Mouse (Mus musculus): ENCODE measurements around the gene Prg4.

Prg4 gene

GRCm38 (mm10) chr1:150466132-150466531 is at the start of gene Prg4:
Gene Prg4 (minus strand): TSS chr1:150466165.
- peak in 1 of 2 experiments; percentile 15 for DNase-seq (ENCODE audit: low spot score in 2 of 2)

- no peak for DNase-seq (ENCODE audit: low spot score in 2 of 2)
Measured at GRCm38 (mm10) chr1:150513041-150513440, 47.1 kb upstream of the Prg4 start.

GRCm38 (mm10) chr1:150505794-150506193 is 39.8 kb upstream of the Prg4 start:
- DNase-seq (ENCODE audit: low spot score in 2 of 2), result no peak

GRCm38 (mm10) chr1:150503321-150503720 is 37.4 kb upstream of the Prg4 start:
- no peak for DNase-seq (ENCODE audit: low spot score in 2 of 2)

- DNase-seq (ENCODE audit: low spot score in 2 of 2), result no peak
Measured at GRCm38 (mm10) chr1:150498177-150498576, 32.2 kb upstream of the Prg4 start.

GRCm38 (mm10) chr1:150497690-150498089 is 31.7 kb upstream of the Prg4 start:
- no peak for DNase-seq (ENCODE audit: low spot score in 2 of 2)

- no peak for DNase-seq (ENCODE audit: low spot score in 2 of 2)
Measured at GRCm38 (mm10) chr1:150496626-150497302, 30.8 kb upstream of the Prg4 start.

- DNase-seq (ENCODE audit: low spot score in 2 of 2), result no peak
Measured at GRCm38 (mm10) chr1:150489148-150489547, 23.2 kb upstream of the Prg4 start.

- DNase-seq (ENCODE audit: low spot score in 2 of 2), result no peak
Measured at GRCm38 (mm10) chr1:150480674-150481073, 14.7 kb upstream of the Prg4 start.

GRCm38 (mm10) chr1:150472525-150472924 is 6.6 kb upstream of the Prg4 start:
- no peak for DNase-seq (ENCODE audit: low spot score in 2 of 2)

- DNase-seq (ENCODE audit: low spot score in 2 of 2), result no peak
Measured at GRCm38 (mm10) chr1:150469992-150470391, 4.0 kb upstream of the Prg4 start.

GRCm38 (mm10) chr1:150465364-150465763 is 601 bp downstream of the Prg4 start:
- no peak for DNase-seq (ENCODE audit: low spot score in 2 of 2)

GRCm38 (mm10) chr1:150463691-150464090 is 2.3 kb downstream of the Prg4 start:
- DNase-seq (ENCODE audit: low spot score in 2 of 2), result no peak

- DNase-seq (ENCODE audit: low spot score in 2 of 2), result no peak
Measured at GRCm38 (mm10) chr1:150463068-150463467, 2.9 kb downstream of the Prg4 start.

GRCm38 (mm10) chr1:150460595-150460994 is 5.4 kb downstream of the Prg4 start:
- no peak for DNase-seq (ENCODE audit: low spot score in 2 of 2)

- DNase-seq (ENCODE audit: low spot score in 2 of 2), result no peak
Measured at GRCm38 (mm10) chr1:150459599-150459998, 6.4 kb downstream of the Prg4 start.

- no peak for DNase-seq (ENCODE audit: low spot score in 2 of 2)
Measured at GRCm38 (mm10) chr1:150458977-150459376, 7.0 kb downstream of the Prg4 start.

GRCm38 (mm10) chr1:150441731-150442130 is 24.2 kb downstream of the Prg4 start:
- no peak for DNase-seq (ENCODE audit: low spot score in 2 of 2)

GRCm38 (mm10) chr1:150438641-150439040 is 27.3 kb downstream of the Prg4 start:
- DNase-seq (ENCODE audit: low spot score in 2 of 2), result no peak

GRCm38 (mm10) chr1:150426216-150426615 is 39.7 kb downstream of the Prg4 start:
- no peak for DNase-seq (ENCODE audit: low spot score in 2 of 2)

- DNase-seq (ENCODE audit: low spot score in 2 of 2), result peak in 1 of 2 experiments; percentile 8
Measured at GRCm38 (mm10) chr1:150425665-150426064, 40.3 kb downstream of the Prg4 start.

GRCm38 (mm10) chr1:150418426-150418825 is 47.5 kb downstream of the Prg4 start:
- DNase-seq (ENCODE audit: low spot score in 2 of 2), result no peak

GRCm38 (mm10) chr1:150416006-150416405 is 50.0 kb downstream of the Prg4 start:
- no peak for DNase-seq (ENCODE audit: low spot score in 2 of 2)

- DNase-seq (ENCODE audit: low spot score in 2 of 2), result no peak
Measured at GRCm38 (mm10) chr1:150409996-150410395, 56.0 kb downstream of the Prg4 start.
